Mouse (Mus musculus): ENCODE measurements around the gene B020004J07Rik.
A peak's percentile ranks its signal among the peaks of the same experiment; 100 is the strongest.
"Not testable (repeated sequence)": the region's sequence is repeated elsewhere in the genome, so short reads cannot be mapped to it uniquely, and the experiment has no call there.

B020004J07Rik gene

GRCm38 (mm10) chr4:101843923-101844322 lies at the start of gene B020004J07Rik:
TSS of gene B020004J07Rik (minus strand) at chr4:101844023.
- DNase-seq (ENCODE audit: low read depth), result not testable (repeated sequence)

- DNase-seq (ENCODE audit: low read depth), result no peak
These were observed 45.6 kb upstream of the B020004J07Rik start for GRCm38 (mm10) chr4:101889377-101889776.

GRCm38 (mm10) chr4:101883641-101884040 lies 39.8 kb upstream of the B020004J07Rik start:
- DNase-seq (ENCODE audit: low read depth), result no peak

- DNase-seq (ENCODE audit: low read depth), result not testable (repeated sequence)
These were observed 31.9 kb upstream of the B020004J07Rik start for GRCm38 (mm10) chr4:101875687-101876086.

GRCm38 (mm10) chr4:101872031-101872430 lies 28.2 kb upstream of the B020004J07Rik start:
- DNase-seq (ENCODE audit: low read depth), result not testable (repeated sequence)

- no peak for DNase-seq (ENCODE audit: low read depth)
These were observed 18.5 kb upstream of the B020004J07Rik start for GRCm38 (mm10) chr4:101862289-101862688.

DNA sequence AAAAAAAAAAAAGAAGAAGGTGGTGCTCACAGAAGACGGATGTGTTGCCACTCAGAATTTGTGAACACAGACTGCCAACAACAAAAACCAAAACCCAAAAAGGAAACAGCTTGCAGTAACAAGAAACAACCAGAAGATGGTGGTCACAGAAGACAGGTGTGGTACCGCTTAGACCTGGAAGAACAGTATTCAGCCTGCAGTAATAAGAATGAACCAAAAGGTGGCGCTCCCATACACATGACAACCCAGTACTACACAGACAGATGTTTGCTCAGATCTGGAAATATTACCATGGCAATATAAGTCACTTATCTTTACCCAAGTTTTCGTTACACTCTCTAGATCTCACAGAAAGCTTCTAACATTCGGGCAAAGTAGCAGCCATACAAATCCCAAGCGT lies 17.1 kb upstream of the B020004J07Rik start:
- peak; percentile 13 for DNase-seq (ENCODE audit: low read depth)

- DNase-seq (ENCODE audit: low read depth), result no peak
These were observed 7.1 kb upstream of the B020004J07Rik start for GRCm38 (mm10) chr4:101850908-101851307.
